ENCODE assay signal across 21 mouse cellular contexts in the genomic region with DNA sequence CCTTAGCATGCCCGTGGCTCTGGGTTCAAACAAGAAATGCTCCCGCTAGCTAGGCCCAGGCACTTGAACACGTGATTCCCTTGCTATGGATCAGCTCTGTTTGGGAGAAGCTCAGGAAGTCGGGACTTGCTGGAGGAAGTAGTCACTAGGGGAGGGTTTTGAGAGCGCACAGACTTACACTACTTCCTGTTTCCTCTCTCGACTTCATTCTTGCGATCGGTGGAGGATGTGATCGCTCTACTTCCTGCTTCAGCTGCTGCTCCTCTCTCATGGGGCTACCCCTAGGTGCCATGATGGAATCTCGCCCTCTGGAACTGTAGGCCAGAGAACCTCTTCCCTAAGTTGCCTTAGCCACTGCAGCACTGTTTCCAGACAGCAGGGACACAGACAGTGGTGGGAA. TPM values are rescaled to one million over a fixed set of nuclear protein-coding genes. Genes with fewer than 3 reads are reported as not detected.
A peak's percentile ranks its signal among the peaks of the same experiment; 100 is the strongest.
DNase-seq lines count a peak whose midpoint lies in the region; ATAC-seq and TF ChIP-seq lines count a peak whose summit lies in the region.
"Had no signal": no experiment of that assay in that cellular context is flagged by ENCODE, and none has a peak within 500 bp of the region (broad histone marks: within the 10 kb centered on the region; RNA-seq: fewer than 3 reads in every experiment).

No protein-coding gene starts in this region.

- H3K4me3 ChIP-seq in lung, embryonic 16.5 days (ENCODE audit: low read length), result no peak overlapping the region
- no peak overlapping the region for H3K4me3 ChIP-seq in lung, adult 2 months (replicated peaks; ENCODE audit: extremely low read depth, low read depth, low read length)
- no peak overlapping the region for H3K4me3 ChIP-seq in brown adipose tissue, adult 24 weeks (ENCODE audit: insufficient read depth, low read depth, low read length)
- H3K4me3 ChIP-seq in heart, postnatal 0 days (ENCODE audit: low read depth, low read length), result no peak overlapping the region
- H3K4me3 ChIP-seq: forebrain, embryonic 12.5 days; hindbrain, embryonic 13.5 days; left cerebral cortex, adult 2 months; limb, embryonic 12.5 days; liver, embryonic 13.5 days; neural tube, embryonic 13.5 days had no signal

- TF ChIP-seq CTCF in lung, adult 2 months (IDR thresholded peaks at IDR 0.05; ENCODE audit: insufficient read depth, low read length), result no peak
- no peak for TF ChIP-seq CTCF in heart, postnatal 0 days (IDR thresholded peaks at IDR 0.05; ENCODE audit: low read depth)

- H3K4me2 ChIP-seq in lung, embryonic 16.5 days (ENCODE audit: low read depth, low read length), result no peak overlapping the region
- H3K4me2 ChIP-seq in heart, postnatal 0 days (ENCODE audit: low read depth, low read length), result no peak overlapping the region
- H3K4me2 ChIP-seq: forebrain, embryonic 12.5 days; hindbrain, embryonic 13.5 days; limb, embryonic 12.5 days; liver, embryonic 13.5 days; midbrain, embryonic 11.5 days; neural tube, embryonic 13.5 days had no signal

- H3K4me1 ChIP-seq in lung, embryonic 16.5 days (replicated peaks; ENCODE audit: control insufficient read depth, insufficient read depth, low read length), result no peaks in the 10 kb centered on the region
- peaks cover 8% of the 10 kb centered on the region for H3K4me1 ChIP-seq in lung, adult 2 months (ENCODE audit: control insufficient read depth, insufficient read depth, low read length)
- H3K4me1 ChIP-seq in brown adipose tissue, adult 24 weeks (ENCODE audit: control insufficient read depth, insufficient read depth, insufficient read length, low read length), result peaks cover 3% of the 10 kb centered on the region; the same call in 1 of the 2 replicates
- H3K4me1 ChIP-seq in heart, postnatal 0 days (ENCODE audit: control insufficient read depth, insufficient read depth), result no peaks in the 10 kb centered on the region
- H3K4me1 ChIP-seq: liver, embryonic 13.5 days had no signal

- H3K27me3 ChIP-seq in lung, embryonic 16.5 days (ENCODE audit: control insufficient read depth, insufficient read depth, low read depth, low read length), result no peaks in the 10 kb centered on the region
- H3K27me3 ChIP-seq in heart, postnatal 0 days (ENCODE audit: control insufficient read depth, insufficient read depth, low read length), result no peaks in the 10 kb centered on the region
- H3K27me3 ChIP-seq: forebrain, embryonic 12.5 days; hindbrain, embryonic 13.5 days; limb, embryonic 12.5 days; liver, embryonic 13.5 days; neural tube, embryonic 13.5 days; Patski had no signal

- H3K27ac ChIP-seq in lung, embryonic 16.5 days (ENCODE audit: low read length), result peak overlapping the region; percentile 19; the same call in 1 of the 2 replicates
- peak overlapping the region; percentile 69 for H3K27ac ChIP-seq in brown adipose tissue, adult 24 weeks (replicated peaks; ENCODE audit: low read depth, low read length)
- peak overlapping the region; percentile 81 for H3K27ac ChIP-seq in heart, postnatal 0 days (ENCODE audit: low read depth)
- H3K27ac ChIP-seq: forebrain, embryonic 12.5 days; hindbrain, embryonic 13.5 days; left cerebral cortex, adult 2 months; limb, embryonic 12.5 days; liver, embryonic 13.5 days; neural tube, embryonic 13.5 days had no signal

- no peaks in the 10 kb centered on the region for H3K36me3 ChIP-seq in lung, embryonic 16.5 days (ENCODE audit: control insufficient read depth, insufficient read depth, low read length)
- no peaks in the 10 kb centered on the region for H3K36me3 ChIP-seq in heart, postnatal 0 days (replicated peaks; ENCODE audit: control insufficient read depth, insufficient read depth, low read length)
- H3K36me3 ChIP-seq: forebrain, embryonic 12.5 days; hindbrain, embryonic 13.5 days; limb, embryonic 12.5 days; liver, embryonic 13.5 days; neural tube, embryonic 13.5 days had no signal

- WGBS in lung, embryonic 16.5 days, result 75% methylated on average over 10 of the region's 10 CpGs
- WGBS in lung, adult 2 months, result 62% methylated on average over 10 of the region's 10 CpGs
- WGBS in heart, postnatal 0 days, result 74% methylated on average over 10 of the region's 10 CpGs

- TF ChIP-seq POLR2A in lung, adult 2 months (IDR thresholded peaks at IDR 0.05; ENCODE audit: borderline replicate concordance, extremely low read depth, low read depth, low read length), result no peak

- H3K9ac ChIP-seq in lung, embryonic 16.5 days (ENCODE audit: low read length), result no peak overlapping the region
- H3K9ac ChIP-seq in heart, postnatal 0 days (replicated peaks; ENCODE audit: low read depth, low read length), result no peak overlapping the region
- H3K9ac ChIP-seq: forebrain, embryonic 12.5 days; hindbrain, embryonic 13.5 days; limb, embryonic 12.5 days; liver, embryonic 13.5 days; neural tube, embryonic 13.5 days had no signal

- TF ChIP-seq EP300 in heart, postnatal 0 days (IDR thresholded peaks at IDR 0.05; ENCODE audit: low read depth), result no peak

- no peak for ATAC-seq in lung, embryonic 16.5 days (ENCODE audit: low read depth)
- ATAC-seq in heart, postnatal 0 days (ENCODE audit: insufficient read depth, low read depth), result no peak
- ATAC-seq in monocyte, adult 5-6 weeks (replicated peaks; ENCODE audit: insufficient number of reproducible peaks, low FRiP score, low TSS enrichment, poor library complexity, severe bottlenecking), result peak; percentile 40; the same call in 1 of the 2 replicates
- ATAC-seq: Patski had no signal

- H3K9me3 ChIP-seq in lung, embryonic 16.5 days (ENCODE audit: control insufficient read depth, low read length), result no peaks in the 10 kb centered on the region
- H3K9me3 ChIP-seq in heart, postnatal 0 days (replicated peaks; ENCODE audit: control insufficient read depth, low read length), result no peaks in the 10 kb centered on the region
- H3K9me3 ChIP-seq: forebrain, embryonic 12.5 days; hindbrain, embryonic 13.5 days; limb, embryonic 12.5 days; liver, embryonic 13.5 days; neural tube, embryonic 13.5 days had no signal

- DNase-seq in lung, adult 2 months, result no peak
- DNase-seq in heart, postnatal 0 days (ENCODE audit: low spot score), result no peak
- DNase-seq in embryo, embryonic 10 days (ENCODE audit: low spot score), result no peak
- DNase-seq in adrenal gland, postnatal 36 days, result no peak
- DNase-seq: adrenal gland, postnatal 25 days; cerebellum, adult 18-20 months; gastrocnemius, postnatal 10 days; kidney, adult 9 months; kidney, postnatal 25 days; liver, embryonic 13.5 days; thymus, postnatal 4 days had no signal

RNA-seq across cellular contexts. Expression of a gene that starts 27.3 kb away (rescaled TPM):
- polyA plus RNA-seq in lung, embryonic 16.5 days (2015; fragmentation: Nextera tagmentation; extraction: Ambion mirVana), result 26.4 and 27.8 TPM in 2 replicates
- polyA plus RNA-seq in lung, adult 2 months (2012; rRNA removed), result 33.9 and 40.2 TPM in 2 replicates
- 3.6 and 4.7 TPM in 2 replicates for polyA plus RNA-seq in brown adipose tissue, adult 24 weeks (2012; ENCODE audit: insufficient read depth, insufficient read length, missing spikeins)
- 50.6 and 74.8 TPM in 2 replicates for total RNA-seq in heart, postnatal 0 days (2014; rRNA removed; ENCODE audit: low replicate concordance)
- polyA plus RNA-seq in heart, postnatal 0 days (2015; fragmentation: Nextera tagmentation; extraction: Ambion mirVana), result 11.0 and 15.1 TPM in 2 replicates
- 0.97 to 2.0 TPM (median 1.3 TPM) in 3 replicates for total RNA-seq in monocyte, adult 5-6 weeks (2017)
- total RNA-seq in adrenal gland, postnatal 36 days (2021), result 10 to 100 TPM; 14.1 to 17.8 TPM

Comparison
In these comparisons a context has a peak if more than half of its experiments do, and no peak if none do; other contexts are left out.
1. H3K27ac ChIP-seq: peak in every context shown above with its lines; median percentile 81 in heart, postnatal 0 days; 69 in brown adipose tissue, adult 24 weeks; 19 in lung, embryonic 16.5 days.